In genomic region chr12:85110011-85110697, GRCm38 (mm10) we compare ENCODE assay signal across 8 mouse cellular contexts. TPM values are rescaled to one million over a fixed set of nuclear protein-coding genes. Genes with fewer than 3 reads are reported as not detected.
A peak's percentile ranks its signal among the peaks of the same experiment; 100 is the strongest.
DNase-seq lines count a peak whose midpoint lies in the region; ATAC-seq lines count a peak whose summit lies in the region.

No protein-coding gene starts in this region.

- DNase-seq in kidney, adult 9 months = no peak
- DNase-seq in adipocyte (ENCODE audit: low spot score) = peak; percentile 45
- DNase-seq in right cerebral cortex, adult 2 months (ENCODE audit: low spot score in 2 of 2) = no peak
- no peak for DNase-seq in gastrocnemius, postnatal 14 days

- peaks cover 28% of the 10 kb centered on the region for H3K4me1 ChIP-seq in kidney, embryonic 14.5 days (ENCODE audit: control insufficient read depth, insufficient read depth, low read length)
- H3K4me1 ChIP-seq in forebrain, embryonic 16.5 days (replicated peaks; ENCODE audit: control insufficient read depth, insufficient read depth, low read length) = peaks cover 27% of the 10 kb centered on the region
- peaks cover 33% of the 10 kb centered on the region for H3K4me1 ChIP-seq in limb, embryonic 12.5 days (replicated peaks)
- peaks cover 20% of the 10 kb centered on the region for H3K4me1 ChIP-seq in neural tube, embryonic 14.5 days (ENCODE audit: control insufficient read depth, insufficient read depth, low read length)

- intact Hi-C loops in gastrocnemius, postnatal 14 days (cut with DNase I; ENCODE audit: low total_unique reads) = no loop called here

- no peaks in the 10 kb centered on the region for H3K9me3 ChIP-seq in kidney, embryonic 14.5 days (ENCODE audit: control insufficient read depth, low read length)
- no peaks in the 10 kb centered on the region for H3K9me3 ChIP-seq in forebrain, embryonic 16.5 days (ENCODE audit: control insufficient read depth, low read length)
- no peaks in the 10 kb centered on the region for H3K9me3 ChIP-seq in limb, embryonic 12.5 days
- H3K9me3 ChIP-seq in neural tube, embryonic 14.5 days (ENCODE audit: control insufficient read depth, low read length) = no peaks in the 10 kb centered on the region

- no peak; the same call in 1 of the 2 replicates for ATAC-seq in kidney, embryonic 14.5 days (ENCODE audit: low FRiP score, low TSS enrichment)
- peak; percentile 13; the same call in 1 of the 2 replicates for ATAC-seq in forebrain, embryonic 16.5 days
- ATAC-seq in limb, embryonic 12.5 days (ENCODE audit: insufficient number of reproducible peaks, insufficient read depth, low FRiP score, low TSS enrichment, low read depth) = 0 out of 2 replicates have a peak, but pooled peaks have one; percentile 17
- peak; percentile 54; the same call in 1 of the 2 replicates for ATAC-seq in neural tube, embryonic 14.5 days (ENCODE audit: low read depth)

- H3K4me3 ChIP-seq in kidney, embryonic 14.5 days (ENCODE audit: low read length) = peak overlapping the region; percentile 99
- peak overlapping the region; percentile 76 for H3K4me3 ChIP-seq in forebrain, embryonic 16.5 days (replicated peaks; ENCODE audit: low read length)
- peak overlapping the region; percentile 99 for H3K4me3 ChIP-seq in limb, embryonic 12.5 days (replicated peaks)
- peak overlapping the region; percentile 99 for H3K4me3 ChIP-seq in neural tube, embryonic 14.5 days (ENCODE audit: low read depth, low read length)

- peak overlapping the region; percentile 83; the same call in 1 of the 2 replicates for H3K27ac ChIP-seq in kidney, embryonic 14.5 days (ENCODE audit: low read depth, low read length)
- H3K27ac ChIP-seq in forebrain, embryonic 16.5 days (ENCODE audit: low read length) = peak overlapping the region; percentile 66
- H3K27ac ChIP-seq in limb, embryonic 12.5 days = peak overlapping the region; percentile 87
- H3K27ac ChIP-seq in neural tube, embryonic 14.5 days (ENCODE audit: low read depth, low read length) = peak overlapping the region; percentile 82

- H3K4me2 ChIP-seq in kidney, embryonic 14.5 days (replicated peaks; ENCODE audit: low read depth, low read length) = peak overlapping the region; percentile 89
- peak overlapping the region; percentile 72 for H3K4me2 ChIP-seq in forebrain, embryonic 16.5 days (ENCODE audit: low read length)
- H3K4me2 ChIP-seq in limb, embryonic 12.5 days = peak overlapping the region; percentile 91
- H3K4me2 ChIP-seq in neural tube, embryonic 14.5 days (ENCODE audit: low read depth, low read length) = peak overlapping the region; percentile 88

- peak overlapping the region; percentile 97 for H3K9ac ChIP-seq in kidney, embryonic 14.5 days (ENCODE audit: low read depth, low read length)
- H3K9ac ChIP-seq in forebrain, embryonic 16.5 days (replicated peaks; ENCODE audit: low read depth, low read length) = peak overlapping the region; percentile 90
- peak overlapping the region; percentile 96 for H3K9ac ChIP-seq in limb, embryonic 12.5 days (replicated peaks)
- peak overlapping the region; percentile 94 for H3K9ac ChIP-seq in neural tube, embryonic 14.5 days (replicated peaks; ENCODE audit: low read depth, low read length)

- H3K36me3 ChIP-seq in kidney, embryonic 14.5 days (ENCODE audit: control insufficient read depth, insufficient read depth, low read length) = no peaks in the 10 kb centered on the region; the same call in 1 of the 2 replicates
- H3K36me3 ChIP-seq in forebrain, embryonic 16.5 days (ENCODE audit: control insufficient read depth, insufficient read depth) = no peaks in the 10 kb centered on the region
- H3K36me3 ChIP-seq in limb, embryonic 12.5 days = peaks cover 16% of the 10 kb centered on the region
- 0 out of 2 replicates have a peak, but pooled peaks cover 2% of the 10 kb centered on the region for H3K36me3 ChIP-seq in neural tube, embryonic 14.5 days (ENCODE audit: control insufficient read depth, insufficient read depth, low read length)

- WGBS in kidney, embryonic 14.5 days = 14% methylated on average over 18 of the region's 18 CpGs
- 12% methylated on average over 18 of the region's 18 CpGs for WGBS in forebrain, embryonic 16.5 days
- WGBS in limb, embryonic 12.5 days = 14% methylated on average over 18 of the region's 18 CpGs
- 21% methylated on average over 18 of the region's 18 CpGs for WGBS in neural tube, embryonic 14.5 days

- no peaks in the 10 kb centered on the region for H3K27me3 ChIP-seq in kidney, embryonic 14.5 days (ENCODE audit: control insufficient read depth, insufficient read depth, low read length)
- H3K27me3 ChIP-seq in forebrain, embryonic 16.5 days (replicated peaks; ENCODE audit: control insufficient read depth, insufficient read depth, low read length) = no peaks in the 10 kb centered on the region
- H3K27me3 ChIP-seq in limb, embryonic 12.5 days = no peaks in the 10 kb centered on the region
- H3K27me3 ChIP-seq in neural tube, embryonic 14.5 days (ENCODE audit: control insufficient read depth, insufficient read depth, low read length) = no peaks in the 10 kb centered on the region

RNA-seq across cellular contexts. Expression of gene Prox2, which starts 0.4 kb away (rescaled TPM):
- 2.9 and 3.3 TPM in 2 replicates for polyA plus RNA-seq in kidney, embryonic 14.5 days (2014; fragmentation: Nextera tagmentation; extraction: Ambion mirVana)
- 1.6 and 2.1 TPM in 2 replicates for polyA plus RNA-seq in forebrain, embryonic 16.5 days (2015; fragmentation: Nextera tagmentation; extraction: Ambion mirVana)
- 3.0 and 4.2 TPM in 2 replicates for polyA plus RNA-seq in limb, embryonic 12.5 days (2016; fragmentation: Nextera tagmentation; extraction: Ambion mirVana)
- polyA plus RNA-seq in neural tube, embryonic 14.5 days (2014; fragmentation: Nextera tagmentation; extraction: Ambion mirVana) = 1.0 and 1.9 TPM in 2 replicates
- total RNA-seq in gastrocnemius, postnatal 14 days (2021) = 1 to 10 TPM; 2.1 to 2.2 TPM

RNA-seq across cellular contexts. Expression of gene Dlst, which starts 0.5 kb away (rescaled TPM):
- polyA plus RNA-seq in kidney, embryonic 14.5 days (2014; fragmentation: Nextera tagmentation; extraction: Ambion mirVana) = 68.1 and 119 TPM in 2 replicates
- 102 and 106 TPM in 2 replicates for polyA plus RNA-seq in forebrain, embryonic 16.5 days (2015; fragmentation: Nextera tagmentation; extraction: Ambion mirVana)
- polyA plus RNA-seq in limb, embryonic 12.5 days (2016; fragmentation: Nextera tagmentation; extraction: Ambion mirVana) = 113 and 115 TPM in 2 replicates
- 103 and 121 TPM in 2 replicates for polyA plus RNA-seq in neural tube, embryonic 14.5 days (2014; fragmentation: Nextera tagmentation; extraction: Ambion mirVana)
- 100 to 1,000 TPM; 291 to 372 TPM for total RNA-seq in gastrocnemius, postnatal 14 days (2021)

RNA-seq across cellular contexts. Expression of gene Rps6kl1, which starts 40.9 kb away (rescaled TPM):
- 0.61 and 1.0 TPM in 2 replicates for polyA plus RNA-seq in kidney, embryonic 14.5 days (2014; fragmentation: Nextera tagmentation; extraction: Ambion mirVana)
- polyA plus RNA-seq in forebrain, embryonic 16.5 days (2015; fragmentation: Nextera tagmentation; extraction: Ambion mirVana) = 23.7 and 30.8 TPM in 2 replicates
- polyA plus RNA-seq in limb, embryonic 12.5 days (2016; fragmentation: Nextera tagmentation; extraction: Ambion mirVana) = 0.46 and 0.56 TPM in 2 replicates
- 22.1 and 28.3 TPM in 2 replicates for polyA plus RNA-seq in neural tube, embryonic 14.5 days (2014; fragmentation: Nextera tagmentation; extraction: Ambion mirVana)
- total RNA-seq in gastrocnemius, postnatal 14 days (2021) = under 1 TPM; 0.51 to 0.89 TPM

Comparison
In these comparisons a context has a peak if more than half of its experiments do, and no peak if none do; other contexts are left out.
1. RNA of gene Rps6kl1, which starts 40.9 kb away (polyA plus RNA-seq): 23.7 to 30.8 TPM in forebrain, embryonic 16.5 days and 22.1 to 28.3 TPM in neural tube, embryonic 14.5 days; 0.61 to 1.0 TPM in kidney, embryonic 14.5 days and 0.46 to 0.56 TPM in limb, embryonic 12.5 days; every median in the first group is over 10 times any median in the second.
2. Peak in every context shown above with its lines, with median percentiles within 50 percentile points of each other: H3K27ac ChIP-seq, H3K4me2 ChIP-seq, H3K4me3 ChIP-seq and H3K9ac ChIP-seq.